Mouse (Mus musculus) forebrain, embryonic 15.5 days (tissue): ENCODE results near the gene Fam221b. TPM values are rescaled to one million over a fixed set of nuclear protein-coding genes. Genes with fewer than 3 reads are reported as not detected.

ENCODE experiments used
- ATAC-seq: fragments of 200-750 bp; cut with Nextera tagmentation; replicated peaks from 2 replicates; pipeline ENCODE4 v1.8.0; 2017; ENCODE audit warnings: mild to moderate bottlenecking, moderate TSS enrichment, moderate library complexity
- H3K27ac ChIP-seq: fragments of 300-500 bp; sonication (generic); replicated peaks from 2 replicates; pipeline ENCODE4 v1.5.1; 2015; ENCODE audit warnings: mild to moderate bottlenecking, inconsistent platforms
- H3K27me3 ChIP-seq: fragments of 300-500 bp; sonication (generic); 2 replicates; pipeline ENCODE4 v1.6.1; 2015; ENCODE audit warnings: inconsistent platforms
- H3K36me3 ChIP-seq: fragments of 300-500 bp; sonication (generic); 2 replicates; pipeline ENCODE4 v1.6.1; 2015; ENCODE audit warnings: mild to moderate bottlenecking, inconsistent platforms
- H3K4me1 ChIP-seq: fragments of 300-500 bp; sonication (generic); 2 replicates; pipeline ENCODE4 v1.6.1; 2015; ENCODE audit warnings: inconsistent platforms
- H3K4me2 ChIP-seq: fragments of 300-500 bp; sonication (generic); replicated peaks from 2 replicates; pipeline ENCODE4 v1.6.1; 2015; ENCODE audit warnings: mild to moderate bottlenecking, inconsistent platforms
- H3K4me3 ChIP-seq: fragments of 300-500 bp; sonication (generic); 2 replicates; pipeline ENCODE4 v1.5.1; 2015; ENCODE audit warnings: mild to moderate bottlenecking, inconsistent platforms
- H3K9ac ChIP-seq: fragments of 300-500 bp; sonication (generic); replicated peaks from 2 replicates; pipeline ENCODE4 v1.6.1; 2015; ENCODE audit warnings: mild to moderate bottlenecking, inconsistent platforms
- H3K9me3 ChIP-seq: fragments of 300-500 bp; sonication (generic); 2 replicates; pipeline ENCODE4 v1.6.1; 2016; ENCODE audit warnings: inconsistent platforms
- WGBS: fragments of 180-500 bp; shearing (Covaris S2); methylation state at CpG from one replicate; pipeline ENCODE4 v1.1.7; 2015; ENCODE audit warnings: mixed read lengths; 5-methylcytosine and 5-hydroxymethylcytosine counted together
- polyA plus RNA-seq: library from polyadenylated mRNA; unstranded; fragments of >200 nt; fragmentation: Nextera tagmentation; extraction: Ambion mirVana; gene quantifications from 2 replicates; pipeline ENCODE4 v1.2.1, GENCODE M21; 2015

Fam221b gene
- 1.6 and 1.7 TPM in 2 replicates for polyA plus RNA-seq

DNA sequence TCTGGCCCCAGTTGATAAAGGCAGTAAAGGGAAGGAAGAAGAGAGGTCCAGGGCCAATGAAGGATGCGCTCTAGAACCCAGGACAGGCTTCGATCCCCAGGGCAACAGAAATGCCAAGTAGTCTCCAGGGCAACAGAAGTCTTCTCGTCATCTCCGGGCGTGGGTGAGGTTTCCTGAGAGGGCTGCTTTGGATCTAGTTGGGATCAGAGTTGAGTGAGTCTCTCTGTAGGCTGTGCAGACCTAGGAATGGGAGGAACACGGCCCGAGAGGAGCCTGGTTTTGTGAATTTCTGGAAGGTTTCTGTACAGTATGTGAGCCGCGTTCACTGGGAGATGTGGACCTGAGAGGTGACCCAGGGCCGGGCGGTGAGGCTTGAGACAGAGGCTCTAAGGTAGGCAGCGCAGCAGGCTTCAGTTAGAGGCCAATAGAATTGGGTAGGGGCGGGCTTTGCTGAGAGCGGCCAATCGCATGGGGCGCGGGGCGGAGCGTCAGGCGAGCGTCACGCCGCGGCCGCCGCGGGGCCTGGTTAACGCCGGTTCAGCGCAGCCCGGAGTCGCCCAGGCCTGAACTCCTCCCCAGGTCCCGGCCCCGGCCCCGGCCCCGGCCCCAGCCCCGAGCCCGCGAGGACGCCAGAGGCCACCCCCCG, at the start of gene Fam221b, which contains the start of gene Tmem8b:
Gene Fam221b (minus strand): TSS at position 364 of the 646 bp plus-strand sequence.
Gene Tmem8b (plus strand): TSS at position 190 of the 646 bp plus-strand sequence.
- Histone ChIP-seq H3K9me3 (no peaks in the 10 kb centered on the region), H3K36me3 (peaks cover under 1% of the 10 kb centered on the region; the same call in 1 of the 2 replicates), H3K4me2 (peak within 1 kb of the TSS; percentile 92), H3K27me3 (no peaks in the 10 kb centered on the region), H3K4me1 (peaks cover 36% of the 10 kb centered on the region), H3K4me3 (peak within 1 kb of the TSS; percentile 85), H3K27ac (peak within 1 kb of the TSS; percentile 36), H3K9ac (peak within 1 kb of the TSS; percentile 93)
- WGBS, result 2% methylated on average over 37 of the region's 41 CpGs
- peak; percentile 96 for ATAC-seq

DNA sequence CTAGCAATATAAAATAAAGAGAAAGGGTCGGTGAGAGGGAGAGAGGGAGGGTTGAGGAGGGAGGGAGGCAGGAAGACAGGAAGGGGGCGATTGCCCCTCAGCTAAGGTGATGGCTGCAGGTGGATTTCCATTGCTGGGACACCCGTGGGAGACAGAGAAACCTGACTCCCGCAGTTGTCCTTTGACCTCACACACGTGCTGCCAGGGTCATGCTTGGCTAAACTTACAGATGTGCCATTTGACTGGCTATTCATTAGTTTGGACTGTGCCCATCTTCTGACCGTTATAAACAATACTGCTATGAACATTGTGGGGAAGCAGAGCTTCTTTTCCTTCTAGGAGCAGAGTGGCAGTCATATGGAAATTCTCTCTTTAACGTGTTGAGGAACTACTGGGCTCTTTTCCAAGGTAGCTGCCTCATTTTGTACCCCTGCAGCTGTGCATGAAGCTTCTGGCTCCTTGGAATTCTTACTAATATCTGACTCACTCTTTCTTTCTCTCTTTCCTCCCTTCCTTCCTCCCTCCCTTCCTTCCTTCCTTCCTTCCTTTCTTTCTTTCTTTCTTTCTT, 44.8 kb upstream of the Fam221b start:
- Histone ChIP-seq H3K4me2 (no peak overlapping the region), H3K4me3 (no peak overlapping the region), H3K9ac (no peak overlapping the region), H3K4me1 (peaks cover 5% of the 10 kb centered on the region), H3K9me3 (no peaks in the 10 kb centered on the region), H3K27ac (no peak overlapping the region), H3K36me3 (no peaks in the 10 kb centered on the region), H3K27me3 (0 out of 2 replicates have a peak, but pooled peaks cover 2% of the 10 kb centered on the region)
- no peak for ATAC-seq
- WGBS, result 37% methylated on average over 7 of the region's 7 CpGs

DNA sequence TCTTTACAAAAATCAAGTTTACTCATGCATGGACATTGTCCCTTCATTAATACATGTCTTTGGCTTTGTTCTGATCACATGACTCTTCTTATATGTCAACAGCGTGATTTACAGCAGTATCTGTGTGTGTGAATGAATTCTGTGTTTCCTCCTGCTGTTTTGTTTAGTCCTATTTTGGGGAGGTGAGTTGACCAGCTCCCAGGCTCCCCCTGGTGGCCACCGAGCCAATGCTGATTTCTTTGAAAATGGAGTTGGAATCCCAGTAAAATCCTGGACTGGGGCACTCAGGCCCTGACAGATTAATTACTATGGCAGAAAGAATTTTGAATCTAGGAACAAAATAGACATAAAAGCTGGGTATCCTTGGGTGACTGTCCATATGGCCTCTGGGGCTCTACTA, 42.9 kb upstream of the Fam221b start:
- Histone ChIP-seq H3K27ac (no peak overlapping the region), H3K9ac (no peak overlapping the region), H3K9me3 (no peaks in the 10 kb centered on the region), H3K4me1 (peaks cover 5% of the 10 kb centered on the region), H3K36me3 (no peaks in the 10 kb centered on the region), H3K4me3 (no peak overlapping the region), H3K4me2 (no peak overlapping the region), H3K27me3 (0 out of 2 replicates have a peak, but pooled peaks cover 2% of the 10 kb centered on the region)
- ATAC-seq, result no peak
- WGBS, result 0% methylated on average over 2 of the region's 2 CpGs

DNA sequence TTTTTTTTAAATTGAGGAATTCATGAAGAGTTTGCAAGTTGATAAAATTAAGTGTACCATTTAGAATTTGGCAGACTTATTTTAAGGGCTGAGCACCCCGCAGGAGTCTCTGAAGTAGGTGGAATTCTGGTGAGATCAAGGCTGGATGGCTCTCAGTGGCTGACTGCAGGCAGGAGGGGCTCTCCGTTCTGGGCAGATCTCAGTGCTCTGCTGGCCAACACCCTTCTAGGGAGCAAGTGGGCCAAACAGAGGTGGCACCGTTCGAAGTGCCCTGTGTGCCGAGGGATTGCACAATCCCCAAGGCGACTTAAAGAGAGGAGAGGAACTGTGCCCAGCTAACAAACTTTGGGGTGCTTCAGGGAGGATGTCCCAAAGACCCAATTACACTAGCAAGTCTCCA, 40.9 kb upstream of the Fam221b start, which contains the start of gene Olfr71:
Gene Olfr71 (minus strand): TSS at position 387 of the 400 bp plus-strand sequence.
- no peak within 1 kb of the TSS for H3K9ac ChIP-seq
- WGBS, result 79% methylated on average over 6 of the region's 6 CpGs
- no peaks in the 10 kb centered on the region for H3K9me3 ChIP-seq
- H3K4me2 ChIP-seq, result no peak within 1 kb of the TSS
- no peaks in the 10 kb centered on the region for H3K36me3 ChIP-seq
- peaks cover 5% of the 10 kb centered on the region for H3K4me1 ChIP-seq
- H3K4me3 ChIP-seq, result no peak within 1 kb of the TSS
- H3K27me3 ChIP-seq, result no peaks in the 10 kb centered on the region
- no peak for ATAC-seq
- no peak within 1 kb of the TSS for H3K27ac ChIP-seq

DNA sequence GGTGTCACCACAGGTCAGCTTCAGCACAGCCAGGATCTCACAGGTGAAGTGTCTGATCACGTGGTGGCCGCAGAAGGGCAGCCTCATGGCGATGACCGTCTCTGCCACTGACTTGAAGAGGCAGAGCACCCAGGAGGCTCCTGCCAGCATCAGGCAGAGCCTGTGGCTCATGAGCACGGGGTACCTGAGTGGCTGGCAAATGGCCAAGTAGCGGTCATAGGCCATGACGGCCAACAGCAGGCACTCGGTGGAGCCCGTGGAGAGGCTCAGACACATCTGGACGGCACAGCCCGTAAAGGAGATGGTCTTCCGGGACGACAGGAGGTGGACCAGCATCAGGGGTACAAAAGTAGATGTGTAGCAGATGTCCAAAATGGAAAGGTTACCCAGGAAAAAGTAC, 37.0 kb upstream of the Fam221b start:
- H3K4me2 ChIP-seq, result no peak overlapping the region
- H3K9ac ChIP-seq, result no peak overlapping the region
- ATAC-seq, result no peak
- WGBS, result 84% methylated on average over 13 of the region's 13 CpGs
- no peaks in the 10 kb centered on the region for H3K4me1 ChIP-seq
- no peaks in the 10 kb centered on the region for H3K9me3 ChIP-seq
- no peak overlapping the region for H3K27ac ChIP-seq
- no peaks in the 10 kb centered on the region for H3K27me3 ChIP-seq
- H3K36me3 ChIP-seq, result no peaks in the 10 kb centered on the region
- H3K4me3 ChIP-seq, result no peak overlapping the region

DNA sequence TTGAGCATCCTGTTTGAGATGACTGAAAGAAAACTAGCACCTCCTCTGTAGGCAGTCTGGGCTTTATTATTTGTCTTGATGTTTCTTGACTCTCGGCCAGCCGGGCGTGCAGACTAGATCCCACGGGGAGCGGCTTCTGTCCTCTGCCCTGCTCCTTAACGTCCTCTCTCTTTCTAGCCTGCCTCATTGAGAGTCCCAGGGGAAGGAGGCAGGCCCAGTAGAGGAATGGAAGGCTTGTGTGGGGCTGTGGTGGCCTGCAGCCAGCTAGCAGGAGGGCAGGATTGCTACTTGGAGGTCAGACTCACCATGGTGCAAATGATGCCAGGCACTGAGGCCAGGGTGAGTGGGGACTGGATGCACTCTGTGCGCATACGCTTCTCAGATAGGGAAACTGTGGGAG, 34.9 kb upstream of the Fam221b start:
- WGBS, result 85% methylated on average over 8 of the region's 8 CpGs
- Histone ChIP-seq H3K4me2 (no peak overlapping the region), H3K4me3 (no peak overlapping the region), H3K9ac (no peak overlapping the region), H3K27me3 (no peaks in the 10 kb centered on the region), H3K4me1 (no peaks in the 10 kb centered on the region), H3K36me3 (no peaks in the 10 kb centered on the region), H3K27ac (no peak overlapping the region), H3K9me3 (no peaks in the 10 kb centered on the region)
- ATAC-seq, result no peak

DNA sequence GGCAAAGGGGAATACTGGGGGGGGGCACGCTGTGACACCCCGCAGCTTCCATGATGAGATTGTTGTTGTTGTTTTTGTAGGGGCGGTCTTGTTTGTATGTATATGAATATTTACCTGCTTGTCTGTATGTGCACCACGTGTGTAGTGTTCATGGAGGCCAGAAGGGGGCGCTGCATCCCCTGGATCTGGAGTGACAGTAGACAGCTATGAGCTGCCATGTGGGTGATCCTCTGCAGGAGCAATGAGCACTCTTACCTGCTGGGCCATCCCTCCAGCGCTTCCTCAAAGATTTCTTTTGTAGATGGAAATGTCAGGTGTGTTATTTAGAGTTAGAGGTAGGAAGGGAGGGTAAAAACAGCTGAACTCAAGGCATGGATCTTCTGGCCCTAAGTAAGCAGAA, 34.5 kb upstream of the Fam221b start:
- H3K36me3 ChIP-seq, result no peaks in the 10 kb centered on the region
- ATAC-seq, result no peak
- H3K27ac ChIP-seq, result no peak overlapping the region
- 76% methylated on average over 6 of the region's 6 CpGs for WGBS
- H3K9me3 ChIP-seq, result no peaks in the 10 kb centered on the region
- H3K27me3 ChIP-seq, result no peaks in the 10 kb centered on the region
- H3K4me2 ChIP-seq, result no peak overlapping the region
- no peak overlapping the region for H3K4me3 ChIP-seq
- H3K4me1 ChIP-seq, result no peaks in the 10 kb centered on the region
- H3K9ac ChIP-seq, result no peak overlapping the region

DNA sequence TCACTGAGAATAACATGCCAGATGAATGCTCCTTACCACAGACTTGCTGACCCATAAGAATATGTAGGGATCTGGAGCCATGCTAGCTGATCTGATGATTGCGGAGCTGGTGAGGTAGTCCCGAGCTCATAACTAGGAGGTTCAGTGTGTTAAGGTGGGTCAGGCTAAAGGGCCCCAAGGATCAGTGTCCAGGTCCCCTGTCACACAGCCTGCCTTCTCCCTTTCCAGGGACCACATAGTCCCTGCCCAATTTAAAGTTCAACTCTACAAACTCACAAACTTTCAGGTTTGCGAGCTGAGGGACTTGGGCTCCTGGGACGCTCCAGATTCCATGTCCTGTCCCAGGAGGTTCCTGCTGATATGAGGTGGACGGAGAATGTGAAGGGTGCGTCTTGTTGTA, 31.8 kb upstream of the Fam221b start, which contains the start of gene Olfr70:
Gene Olfr70 (minus strand): TSS at position 101 of the 400 bp plus-strand sequence.
- Histone ChIP-seq H3K9me3 (no peaks in the 10 kb centered on the region), H3K4me1 (no peaks in the 10 kb centered on the region), H3K27ac (no peak within 1 kb of the TSS), H3K36me3 (no peaks in the 10 kb centered on the region), H3K4me2 (no peak within 1 kb of the TSS), H3K4me3 (no peak within 1 kb of the TSS), H3K27me3 (no peaks in the 10 kb centered on the region), H3K9ac (no peak within 1 kb of the TSS)
- 90% methylated on average over 6 of the region's 6 CpGs for WGBS
- no peak for ATAC-seq

DNA sequence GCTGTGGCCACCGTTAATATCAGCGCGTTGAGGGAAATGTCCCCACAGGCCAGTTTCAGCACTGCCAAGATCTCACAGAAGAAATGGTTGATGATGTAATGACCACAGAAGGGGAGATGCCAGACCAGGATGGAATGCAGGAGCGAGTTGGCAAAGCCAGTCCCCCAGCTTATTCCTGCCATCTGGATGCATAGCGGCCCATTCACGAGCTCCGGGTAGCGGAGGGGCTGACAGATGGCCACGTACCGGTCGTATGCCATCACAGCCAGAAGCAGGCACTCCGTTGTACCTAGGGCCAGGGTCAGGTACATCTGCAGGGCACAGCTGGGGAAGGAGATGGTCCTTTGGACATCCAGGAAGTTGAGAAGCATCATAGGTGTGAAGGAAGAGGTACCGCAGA, 27.6 kb upstream of the Fam221b start:
- no peak overlapping the region for H3K9ac ChIP-seq
- no peaks in the 10 kb centered on the region for H3K27me3 ChIP-seq
- ATAC-seq, result 0 out of 2 replicates have a peak, but pooled peaks have one; percentile 32
- no peak overlapping the region for H3K27ac ChIP-seq
- H3K4me2 ChIP-seq, result no peak overlapping the region
- 71% methylated on average over 13 of the region's 13 CpGs for WGBS
- no peaks in the 10 kb centered on the region for H3K36me3 ChIP-seq
- H3K4me1 ChIP-seq, result no peaks in the 10 kb centered on the region
- H3K4me3 ChIP-seq, result no peak overlapping the region
- no peaks in the 10 kb centered on the region for H3K9me3 ChIP-seq

DNA sequence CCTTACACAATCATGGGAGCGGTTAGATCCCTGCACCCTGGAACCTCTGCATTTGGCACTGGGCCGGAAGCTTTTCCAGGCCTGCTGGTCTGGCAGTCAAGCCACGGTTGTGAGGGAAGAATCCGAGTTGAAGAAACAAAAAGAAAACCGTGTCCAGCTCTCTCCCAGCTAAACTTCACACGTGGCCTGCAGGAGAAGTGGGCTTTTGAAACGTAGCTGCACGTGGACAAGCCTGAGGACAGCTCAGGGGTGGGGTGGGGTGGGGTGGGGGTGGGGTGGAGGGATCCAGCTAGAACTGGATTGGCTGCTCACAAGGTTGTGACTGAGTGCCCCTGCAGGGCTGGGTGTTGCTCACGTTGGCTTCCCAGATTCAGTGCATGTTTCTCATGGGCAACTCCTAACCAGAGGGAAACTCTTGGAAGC, 26.3 kb upstream of the Fam221b start:
- Histone ChIP-seq H3K27ac (no peak overlapping the region), H3K36me3 (0 out of 2 replicates have a peak, but pooled peaks cover 6% of the 10 kb centered on the region), H3K4me3 (no peak overlapping the region), H3K4me2 (no peak overlapping the region), H3K4me1 (no peaks in the 10 kb centered on the region), H3K9me3 (no peaks in the 10 kb centered on the region), H3K27me3 (no peaks in the 10 kb centered on the region), H3K9ac (no peak overlapping the region)
- 25% methylated on average over 9 of the region's 9 CpGs for WGBS
- no peak for ATAC-seq

DNA sequence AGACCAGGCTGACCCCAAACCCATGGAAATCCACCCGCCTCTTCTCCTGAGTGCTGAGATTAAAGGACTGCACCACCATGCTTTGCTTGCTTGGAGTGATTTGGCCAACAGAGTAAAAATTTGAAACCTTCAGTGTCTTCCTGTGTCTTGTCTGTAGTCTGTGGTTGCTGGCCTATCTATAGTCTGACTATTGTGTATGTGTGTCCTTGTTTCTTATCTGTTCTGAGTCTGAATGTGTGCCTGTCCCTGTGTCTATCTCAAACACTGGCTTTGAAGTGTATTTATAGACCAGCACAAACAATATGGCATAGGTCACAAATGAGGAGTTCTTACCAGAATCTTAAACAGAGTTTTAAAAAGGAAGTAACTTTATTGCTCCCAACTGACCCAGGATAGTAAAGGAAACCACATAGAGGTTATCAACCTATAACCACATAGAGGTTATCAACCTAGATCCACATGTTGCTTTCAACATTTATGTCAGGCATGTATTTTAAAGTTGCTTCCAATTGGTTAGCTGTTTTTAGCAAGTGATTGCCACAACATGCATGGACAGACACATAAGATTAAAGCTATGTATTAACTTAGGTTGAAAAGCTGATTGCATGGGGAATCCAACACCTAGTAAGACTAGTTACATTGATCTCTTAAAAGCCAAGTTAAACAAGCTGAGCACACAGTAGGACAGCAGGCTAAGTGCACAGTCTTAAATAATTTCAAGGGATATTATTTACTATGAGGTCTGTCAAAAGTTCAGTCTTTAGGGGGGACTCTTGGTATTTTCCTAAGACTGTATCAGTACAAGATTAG, 25.7 kb upstream of the Fam221b start:
- Histone ChIP-seq H3K36me3 (peaks cover 11% of the 10 kb centered on the region), H3K9ac (no peak overlapping the region), H3K27ac (no peak overlapping the region), H3K9me3 (no peaks in the 10 kb centered on the region), H3K4me1 (no peaks in the 10 kb centered on the region), H3K27me3 (no peaks in the 10 kb centered on the region), H3K4me3 (no peak overlapping the region), H3K4me2 (no peak overlapping the region)
- WGBS, result 90% methylated on average over 1 of the region's 1 CpGs
- no peak for ATAC-seq

DNA sequence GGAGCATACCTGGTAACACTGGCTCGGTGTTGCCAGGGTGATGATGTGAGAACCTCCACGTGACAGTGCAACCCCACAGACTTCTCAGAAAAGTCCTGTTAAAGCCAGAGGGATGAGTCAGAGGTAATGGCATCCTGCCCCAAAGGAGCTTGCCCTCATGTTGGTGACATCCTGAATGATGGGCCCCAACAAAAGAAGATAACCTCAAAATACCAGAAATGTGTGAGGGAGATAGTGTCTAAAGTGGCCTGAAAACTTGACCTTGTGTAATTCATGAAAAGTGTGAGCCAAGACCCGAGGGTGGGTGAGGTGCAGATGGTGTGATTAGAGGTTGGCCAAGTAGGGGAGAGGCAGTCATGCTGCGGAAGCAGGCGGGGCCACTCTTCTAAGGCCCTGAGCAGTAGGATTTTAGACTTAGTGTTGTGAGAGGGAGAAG, 24.9 kb upstream of the Fam221b start:
- Histone ChIP-seq H3K27me3 (no peaks in the 10 kb centered on the region), H3K4me1 (no peaks in the 10 kb centered on the region), H3K27ac (no peak overlapping the region), H3K9me3 (no peaks in the 10 kb centered on the region), H3K9ac (no peak overlapping the region), H3K4me2 (no peak overlapping the region), H3K36me3 (peaks cover 19% of the 10 kb centered on the region), H3K4me3 (no peak overlapping the region)
- 80% methylated on average over 5 of the region's 5 CpGs for WGBS
- no peak for ATAC-seq
